Mouse (Mus musculus) layer of hippocampus, adult 8-10 months (tissue): ENCODE measurements around the gene Pth2. TPM values are rescaled to one million over a fixed set of nuclear protein-coding genes. Genes with fewer than 3 reads are reported as not detected.
"Not testable (repeated sequence)": the region's sequence is repeated elsewhere in the genome, so short reads cannot be mapped to it uniquely, and the experiment has no call there.

Experiments
- DNase-seq, 2 experiments: peaks; one replicate each; pipeline ENCODE4 v3.0.0; 2022; ENCODE audit warnings: low spot score in 2 of 2
- total RNA-seq, 4 experiments: library from RNA; stranded (reverse); gene quantifications; 2 replicates each; pipeline ENCODE4 v1.2.4; 2022

Pth2 gene
- total RNA-seq: not detected

GRCm38 (mm10) chr7:45180896-45181477 is at the start of gene Pth2:
TSS of gene Pth2 (plus strand) at chr7:45180995.
- DNase-seq: no peak

- no peak for DNase-seq
These were observed 48.9 kb upstream of the Pth2 start for GRCm38 (mm10) chr7:45131850-45132249.

- no peak for DNase-seq
These were observed 47.2 kb upstream of the Pth2 start for GRCm38 (mm10) chr7:45133446-45134159.

GRCm38 (mm10) chr7:45134544-45135026 is 46.2 kb upstream of the Pth2 start:
- no peak for DNase-seq

- DNase-seq: no peak
These were observed 45.4 kb upstream of the Pth2 start for GRCm38 (mm10) chr7:45135370-45135769.

GRCm38 (mm10) chr7:45135993-45136567 is 44.7 kb upstream of the Pth2 start, which contains the start of the genes Gm45713 and Flt3l:
TSS of gene Gm45713 (minus strand) at chr7:45136231.
TSS of gene Flt3l (minus strand) at chr7:45136432.
- peak; percentile 86 to 91 for DNase-seq

GRCm38 (mm10) chr7:45137171-45138006 is 43.4 kb upstream of the Pth2 start:
- no peak for DNase-seq

GRCm38 (mm10) chr7:45138403-45138802 is 42.4 kb upstream of the Pth2 start:
- DNase-seq: no peak

GRCm38 (mm10) chr7:45139904-45140723 is 40.7 kb upstream of the Pth2 start:
- no peak for DNase-seq

- DNase-seq: no peak
These were observed 39.5 kb upstream of the Pth2 start for GRCm38 (mm10) chr7:45141319-45141718.

- DNase-seq: no peak
These were observed 38.9 kb upstream of the Pth2 start for GRCm38 (mm10) chr7:45141914-45142313.

GRCm38 (mm10) chr7:45144368-45145174 is 36.2 kb upstream of the Pth2 start:
- DNase-seq: no peak

GRCm38 (mm10) chr7:45145460-45145859 is 35.3 kb upstream of the Pth2 start:
- no peak for DNase-seq

- DNase-seq: no peak
These were observed 33.5 kb upstream of the Pth2 start for GRCm38 (mm10) chr7:45147267-45147666.

GRCm38 (mm10) chr7:45147899-45148298 is 32.9 kb upstream of the Pth2 start:
- no peak for DNase-seq

- DNase-seq: no peak
These were observed 32.2 kb upstream of the Pth2 start for GRCm38 (mm10) chr7:45148534-45149098.

- no peak for DNase-seq
These were observed 31.2 kb upstream of the Pth2 start for GRCm38 (mm10) chr7:45149545-45149944.

- no peak for DNase-seq
These were observed 30.5 kb upstream of the Pth2 start for GRCm38 (mm10) chr7:45150321-45150720.

GRCm38 (mm10) chr7:45151303-45151702 is 29.5 kb upstream of the Pth2 start:
- DNase-seq: no peak

- not testable (repeated sequence) for DNase-seq
These were observed 27.7 kb upstream of the Pth2 start for GRCm38 (mm10) chr7:45153052-45153451.
